Mouse (Mus musculus): ENCODE measurements at regions not wholly inside any gene's neighbourhood (a gene's known extent, or its start where the extent isn't known, plus 50 kb on each side); places are given as distances from the start of the nearest gene placed in this dataset.
A peak's percentile ranks its signal among the peaks of the same experiment; 100 is the strongest.

GRCm38 (mm10) chr1:41551271-41551670 lies 745.9 kb downstream of the Tmem182 start:
- WGBS, result 85% methylated on average over 1 of the region's 1 CpGs
- no peak for DNase-seq (ENCODE audit: low read depth, low spot score)

DNA sequence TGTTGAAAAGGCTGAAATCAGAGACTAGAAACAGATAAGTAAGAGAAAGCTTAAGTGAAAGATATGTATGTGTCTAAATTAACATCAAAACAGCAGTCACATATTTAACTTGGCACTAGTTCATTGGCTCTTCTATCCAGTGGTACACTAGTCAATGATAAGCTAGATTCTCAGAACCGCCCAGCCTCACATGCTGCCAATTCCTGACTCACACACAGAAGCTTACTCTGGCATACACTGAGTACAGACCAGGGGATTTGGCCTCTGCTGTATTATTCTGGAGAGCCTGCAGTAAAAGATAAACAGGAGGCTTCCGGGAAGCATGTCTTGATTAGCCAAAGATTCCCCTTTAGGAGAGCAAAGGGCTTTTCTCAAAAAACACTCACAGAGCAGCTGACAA lies 750.2 kb downstream of the Tmem182 start:
- peak; percentile 2 for DNase-seq (ENCODE audit: low read depth, low spot score)

DNA sequence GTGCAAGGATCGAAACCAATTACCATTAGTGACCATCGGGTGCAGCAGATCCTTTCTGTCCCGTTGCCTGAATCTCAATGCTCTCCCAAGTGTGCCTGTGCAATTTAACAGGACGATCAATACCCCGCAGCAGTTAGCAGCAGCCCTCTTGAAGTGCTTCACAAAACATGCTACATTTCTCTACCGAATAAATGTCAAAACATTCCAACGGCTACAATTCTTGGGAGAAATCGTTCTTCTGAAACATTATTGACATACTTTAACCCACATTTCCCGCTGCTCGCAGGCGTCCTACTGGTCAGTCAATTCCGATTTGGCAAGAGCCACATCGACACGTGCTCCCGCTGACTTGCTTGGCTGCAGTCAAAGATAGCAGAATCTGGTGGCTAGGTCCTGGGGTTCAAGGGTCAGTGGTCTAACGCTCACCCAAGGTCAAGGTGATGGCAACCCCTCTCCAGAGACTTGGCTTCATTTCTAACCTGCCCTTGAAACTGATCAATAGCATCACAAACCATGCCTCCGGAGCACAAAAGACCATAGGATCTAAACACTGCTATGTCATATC lies 753.8 kb downstream of the Tmem182 start:
- DNase-seq (ENCODE audit: low read depth, low spot score), result no peak
- WGBS, result 80% methylated on average over 17 of the region's 17 CpGs

More for the DNA sequence above, 750.2 kb downstream of the Tmem182 start:
- 10% methylated on average over 2 of the region's 2 CpGs for WGBS

GRCm38 (mm10) chr1:41559991-41560390 lies 754.6 kb downstream of the Tmem182 start:
- DNase-seq (ENCODE audit: low read depth, low spot score), result no peak
- 76% methylated on average over 3 of the region's 3 CpGs for WGBS

- no peak for DNase-seq (ENCODE audit: low read depth, low spot score)
- WGBS, result 88% methylated on average over 5 of the region's 5 CpGs
Measured at GRCm38 (mm10) chr1:41603471-41603870, 798.1 kb downstream of the Tmem182 start.

DNA sequence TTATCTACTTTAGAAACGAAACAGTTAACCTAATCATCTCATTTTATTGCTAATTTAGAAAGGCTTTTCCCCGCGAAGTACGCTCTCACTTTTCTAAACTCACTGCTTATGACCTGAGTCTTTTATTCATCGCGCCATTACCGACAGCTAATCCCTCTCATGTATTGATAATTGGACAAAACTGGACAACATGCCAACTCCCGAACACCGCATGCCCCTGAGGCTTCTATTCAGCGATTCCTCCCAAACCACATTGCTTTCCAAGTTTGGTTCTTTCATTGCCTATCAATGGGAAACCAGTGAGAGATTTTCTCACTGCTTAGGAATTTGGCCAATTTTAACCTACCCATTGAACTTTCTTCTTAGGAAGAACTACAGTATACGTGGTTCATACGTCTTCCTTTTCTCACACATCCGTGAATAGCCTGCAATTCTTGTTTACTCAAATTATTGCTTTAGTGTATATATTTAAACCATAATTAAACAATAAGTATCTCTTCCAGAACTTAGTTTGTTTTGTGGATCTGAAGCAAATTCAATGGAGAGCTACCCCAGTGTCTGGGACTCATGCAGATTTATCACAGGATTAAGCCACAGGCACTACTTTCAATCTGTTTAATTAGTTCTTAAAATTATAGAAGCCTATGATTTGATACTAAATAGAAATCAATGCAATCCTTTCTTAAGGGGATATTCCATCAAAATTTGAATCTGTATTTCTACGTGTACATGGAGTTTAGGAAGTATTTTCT lies 799.8 kb downstream of the Tmem182 start:
- 74% methylated on average over 14 of the region's 14 CpGs for WGBS
- no peak for DNase-seq (ENCODE audit: low read depth, low spot score)

DNA sequence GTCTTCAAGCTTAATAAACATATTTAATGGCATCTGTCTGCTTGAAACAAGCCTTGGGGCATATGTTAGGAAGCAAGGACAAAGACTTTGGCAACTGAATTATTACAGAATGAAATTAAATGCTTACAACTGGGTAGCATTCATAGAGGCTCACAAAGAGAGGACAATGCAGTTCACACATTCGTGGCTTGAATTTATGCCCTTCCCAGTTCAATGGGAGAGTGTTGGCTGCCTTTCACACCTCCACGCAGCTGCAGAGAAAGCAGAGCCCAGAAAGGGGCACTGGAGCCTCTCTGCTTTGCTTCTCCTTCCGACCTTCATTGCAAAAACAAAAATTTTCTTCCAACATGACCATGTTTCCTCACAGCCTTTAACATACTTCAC lies 800.3 kb downstream of the Tmem182 start:
- no peak for DNase-seq (ENCODE audit: low read depth, low spot score)
- WGBS, result 39% methylated on average over 3 of the region's 3 CpGs

- DNase-seq (ENCODE audit: low read depth, low spot score), result no peak
- 73% methylated on average over 8 of the region's 8 CpGs for WGBS
Measured at GRCm38 (mm10) chr1:41610783-41611182, 805.4 kb downstream of the Tmem182 start.

DNA sequence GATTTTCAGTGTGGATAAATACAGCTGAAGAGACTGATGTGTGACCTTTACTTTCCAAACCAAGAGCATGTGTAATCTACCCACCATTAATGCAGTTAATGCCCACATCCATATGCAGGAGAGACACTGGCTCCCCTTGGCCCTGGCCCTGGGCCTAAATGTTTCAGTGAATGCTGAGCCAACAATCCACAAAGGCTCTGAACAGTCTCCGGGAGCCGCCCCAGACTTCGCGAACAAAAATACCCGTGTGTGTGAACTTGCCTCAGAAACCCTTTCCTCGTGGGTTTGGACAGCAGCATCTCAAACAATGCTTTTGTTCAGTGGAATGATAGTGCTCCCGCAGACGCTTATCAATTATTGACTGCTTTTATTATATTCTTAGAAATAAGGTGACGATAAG lies 846.4 kb downstream of the Tmem182 start:
- WGBS, result 68% methylated on average over 9 of the region's 9 CpGs
- no peak for DNase-seq (ENCODE audit: low read depth, low spot score)

GRCm38 (mm10) chr1:41652210-41652609 lies 846.8 kb downstream of the Tmem182 start:
- WGBS, result 38% methylated on average over 3 of the region's 3 CpGs
- no peak for DNase-seq (ENCODE audit: low read depth, low spot score)

DNA sequence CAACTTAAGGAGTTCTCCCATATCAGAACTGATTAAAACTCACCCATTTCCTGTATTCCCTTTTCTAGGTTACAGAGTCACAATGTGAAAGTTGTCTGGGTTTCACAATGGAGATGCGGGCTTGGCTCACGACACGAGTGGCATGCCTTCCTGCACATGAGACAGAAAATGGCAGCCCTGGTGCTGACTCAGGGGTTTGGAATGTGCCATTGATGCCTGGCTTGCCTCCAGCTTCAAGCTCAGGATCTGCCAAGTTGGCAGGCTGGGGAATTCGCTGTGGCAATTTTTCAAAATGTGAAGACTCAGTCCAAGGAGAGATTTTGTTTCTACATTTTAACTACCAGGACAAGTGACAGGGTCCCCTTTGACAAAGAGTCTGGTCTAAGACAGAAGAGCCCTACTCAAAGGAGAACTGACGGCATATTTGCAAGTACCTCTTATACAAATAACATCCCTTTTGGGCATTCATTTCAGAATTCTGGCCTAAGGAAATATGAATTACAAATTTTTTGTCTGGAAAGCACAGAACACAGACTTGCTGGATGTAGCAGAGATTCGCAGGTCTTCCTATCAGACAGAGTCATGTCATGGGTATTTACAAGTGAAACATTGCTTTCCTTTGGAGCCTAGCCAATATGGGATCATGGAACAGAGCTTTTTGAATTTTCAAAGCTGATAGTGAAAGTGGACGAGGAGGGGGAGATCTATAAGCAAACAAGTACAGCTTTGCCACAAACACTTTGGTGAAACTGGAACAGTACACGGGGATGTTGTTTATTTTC lies 847.4 kb downstream of the Tmem182 start:
- 47% methylated on average over 8 of the region's 8 CpGs for WGBS
- DNase-seq (ENCODE audit: low read depth, low spot score), result no peak

- 78% methylated on average over 6 of the region's 6 CpGs for WGBS
- DNase-seq (ENCODE audit: low read depth, low spot score), result no peak
Measured at GRCm38 (mm10) chr1:41674086-41674485, 868.7 kb downstream of the Tmem182 start.

DNA sequence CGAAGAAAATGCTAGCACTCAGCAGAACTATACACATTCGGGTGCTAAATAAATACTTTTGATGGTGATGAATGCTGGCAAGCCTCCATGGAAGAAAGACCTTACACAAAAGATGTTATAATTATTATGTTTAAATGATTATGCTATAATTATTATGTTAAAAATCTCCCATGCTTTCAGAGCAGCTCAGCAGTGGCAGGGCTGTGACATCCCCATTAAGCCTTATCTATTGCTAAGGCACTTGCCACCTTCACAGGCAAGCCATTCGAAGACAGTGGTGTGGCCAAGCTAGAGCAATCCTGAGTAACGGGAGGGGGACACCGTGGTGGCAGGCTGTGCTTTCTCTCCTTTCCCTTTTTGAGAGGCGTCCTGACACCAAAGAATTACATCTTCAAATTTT lies 869.9 kb downstream of the Tmem182 start:
- DNase-seq (ENCODE audit: low read depth, low spot score), result no peak
- WGBS, result 55% methylated on average over 6 of the region's 6 CpGs

DNA sequence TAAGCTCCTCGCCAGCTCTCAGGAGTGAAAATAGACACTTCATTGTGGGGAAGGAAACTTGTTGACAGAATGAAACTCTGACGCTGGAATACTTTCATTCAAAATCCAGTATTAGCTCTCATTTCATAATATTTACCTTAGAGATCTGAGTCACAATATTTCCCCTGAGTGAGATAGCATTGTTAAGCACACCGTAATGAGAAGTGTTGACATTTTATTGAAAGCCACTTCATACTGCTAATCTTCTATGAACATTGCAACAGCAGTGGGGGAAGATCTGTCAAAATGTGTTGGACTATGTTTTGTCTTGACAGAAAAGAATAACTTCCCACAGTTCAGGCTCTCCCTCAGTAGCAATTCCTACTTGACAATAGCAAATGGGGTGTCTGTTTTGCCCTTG lies 900.3 kb downstream of the Tmem182 start:
- 41% methylated on average over 3 of the region's 3 CpGs for WGBS
- no peak for DNase-seq (ENCODE audit: low read depth, low spot score)

DNA sequence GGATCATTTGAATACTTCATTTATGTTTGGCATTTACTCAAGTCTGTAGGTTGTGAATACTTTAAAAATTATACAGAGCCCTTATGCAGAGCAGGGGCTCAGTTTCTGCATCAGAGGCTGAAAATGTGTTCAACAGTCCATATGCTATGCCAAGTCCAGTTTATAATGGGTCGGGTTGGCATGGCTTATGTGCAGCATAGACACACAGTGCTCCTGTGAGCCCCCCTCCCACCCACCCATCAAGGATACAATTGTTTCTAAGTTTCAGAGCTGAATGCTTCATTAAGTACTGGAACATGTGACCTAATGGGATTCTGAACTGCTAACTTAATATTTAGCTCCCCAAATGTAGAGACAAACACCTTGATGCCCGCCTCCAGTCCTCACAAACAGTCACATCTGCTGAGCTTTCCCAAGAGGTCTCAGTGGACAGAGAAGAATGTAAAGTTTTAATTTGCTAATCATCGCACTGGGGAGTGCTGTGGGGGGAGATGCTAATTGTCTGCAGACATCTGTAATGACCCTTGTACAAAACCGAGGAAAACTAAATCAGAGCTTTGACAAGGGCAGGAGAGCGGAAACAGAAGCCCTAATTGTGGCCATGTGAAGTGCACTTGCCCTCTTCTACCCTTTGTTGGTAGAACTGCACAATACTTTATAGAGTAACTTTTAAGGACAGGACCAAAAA lies 937.4 kb downstream of the Tmem182 start:
- WGBS, result 82% methylated on average over 5 of the region's 5 CpGs
- no peak for DNase-seq (ENCODE audit: low read depth, low spot score)

- WGBS, result 83% methylated on average over 6 of the region's 6 CpGs
- DNase-seq (ENCODE audit: low read depth, low spot score), result no peak
Measured at GRCm38 (mm10) chr1:41743332-41743710, 937.9 kb downstream of the Tmem182 start.

- DNase-seq (ENCODE audit: low read depth, low spot score), result no peak
- 61% methylated on average over 3 of the region's 3 CpGs for WGBS
Measured at GRCm38 (mm10) chr1:41744531-41744930, 939.1 kb downstream of the Tmem182 start.

GRCm38 (mm10) chr1:41759366-41759765 lies 936.2 kb upstream of the Pou3f3 start:
- WGBS, result 52% methylated on average over 6 of the region's 6 CpGs
- no peak for DNase-seq (ENCODE audit: low read depth, low spot score)

Data from large intestine, adult 2 months (tissue).